Mouse (Mus musculus): Measurements from ENCODE around the gene Flna. TPM values are rescaled to one million over a fixed set of nuclear protein-coding genes. Genes with fewer than 3 reads are reported as not detected.
"Not testable (repeated sequence)": the region's sequence is repeated elsewhere in the genome, so short reads cannot be mapped to it uniquely, and the experiment has no call there.

Gene Flna
- total RNA-seq, 1 experiment from 2014 or later, result 138 TPM

DNA sequence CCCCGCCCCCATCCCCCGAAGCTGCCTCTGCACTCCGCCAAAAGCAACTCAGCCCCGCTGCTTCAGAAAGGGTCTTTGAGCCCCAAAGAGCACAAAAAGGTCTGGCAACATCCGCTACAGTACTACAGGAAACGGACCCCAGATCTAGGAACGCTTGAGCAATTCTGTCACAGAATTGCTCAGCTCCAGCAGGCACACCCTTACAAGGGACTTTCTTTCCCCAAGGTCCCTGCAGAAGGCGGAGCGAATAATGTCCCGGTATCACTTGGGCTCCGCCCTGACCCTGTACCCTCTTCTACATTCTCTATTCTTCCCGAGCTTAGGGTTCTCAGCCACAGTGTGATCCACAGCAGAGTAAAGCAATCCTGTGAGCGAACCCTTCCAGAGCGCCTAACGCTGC lies 2.9 kb downstream of the Flna start:
- DNase-seq, result no peak

DNA sequence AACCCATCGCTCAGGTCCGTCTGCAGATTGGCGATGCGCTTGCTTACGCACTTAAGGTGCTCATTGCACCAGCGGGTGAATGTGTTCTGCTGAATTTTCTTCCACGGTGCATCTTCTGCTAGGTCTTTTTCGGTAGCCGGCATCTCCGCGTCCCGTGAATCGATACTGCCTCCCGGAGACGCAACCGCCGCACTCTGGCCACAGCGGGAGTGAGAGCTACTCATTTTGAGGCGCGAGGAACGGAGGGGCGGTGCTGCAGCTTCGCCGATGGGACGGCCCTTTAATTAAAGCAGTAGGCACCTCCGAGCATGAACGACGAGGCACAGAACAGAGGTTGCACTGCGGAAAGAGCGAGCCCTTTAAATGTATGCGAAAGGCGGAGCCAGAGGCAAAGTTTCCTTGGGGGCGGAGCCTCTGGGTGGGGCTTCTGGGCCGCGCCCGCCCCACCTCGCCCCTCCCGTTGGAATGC lies 3.4 kb downstream of the Flna start:
- peak; percentile 90 for DNase-seq

DNA sequence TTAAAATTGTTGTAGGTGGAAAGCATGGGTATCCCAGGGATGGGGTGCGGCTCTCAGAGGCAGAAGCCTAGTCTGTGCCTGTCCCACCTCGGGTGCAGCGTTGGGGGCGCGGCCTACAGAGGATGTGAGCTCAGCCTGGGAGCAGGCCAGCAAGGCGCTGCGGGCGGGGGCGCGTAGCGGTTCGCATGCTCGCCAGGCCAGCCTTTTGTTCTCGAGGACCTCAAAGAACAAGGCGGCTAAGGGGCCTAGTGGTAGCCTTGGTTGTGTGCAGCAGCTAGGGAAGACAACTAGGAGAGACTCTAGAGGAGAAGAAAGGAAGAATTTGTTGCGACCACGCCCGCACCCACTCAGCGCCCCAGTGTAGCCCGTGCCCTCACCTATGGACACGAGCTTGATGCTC lies 3.9 kb downstream of the Flna start:
- DNase-seq, result peak; percentile 83

DNA sequence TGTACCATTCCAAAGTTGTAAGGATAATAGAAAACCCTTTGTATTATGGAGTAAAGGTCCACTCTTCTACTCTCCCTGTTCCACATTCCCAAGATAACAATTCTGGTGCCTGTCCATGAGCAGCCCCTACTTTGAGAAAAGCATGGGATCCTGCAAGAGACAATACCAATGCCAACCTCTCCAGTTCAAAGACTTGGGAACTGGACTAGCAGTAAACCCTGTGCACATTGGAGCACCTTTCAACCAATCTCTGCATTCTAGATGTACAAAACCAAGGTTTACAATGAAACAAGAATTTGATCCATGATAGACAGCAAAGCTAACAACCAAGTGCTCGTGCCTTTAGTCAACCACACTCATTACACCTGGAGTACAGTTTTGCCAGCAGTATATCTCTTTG lies 4.5 kb downstream of the Flna start:
- DNase-seq, result no peak

DNA sequence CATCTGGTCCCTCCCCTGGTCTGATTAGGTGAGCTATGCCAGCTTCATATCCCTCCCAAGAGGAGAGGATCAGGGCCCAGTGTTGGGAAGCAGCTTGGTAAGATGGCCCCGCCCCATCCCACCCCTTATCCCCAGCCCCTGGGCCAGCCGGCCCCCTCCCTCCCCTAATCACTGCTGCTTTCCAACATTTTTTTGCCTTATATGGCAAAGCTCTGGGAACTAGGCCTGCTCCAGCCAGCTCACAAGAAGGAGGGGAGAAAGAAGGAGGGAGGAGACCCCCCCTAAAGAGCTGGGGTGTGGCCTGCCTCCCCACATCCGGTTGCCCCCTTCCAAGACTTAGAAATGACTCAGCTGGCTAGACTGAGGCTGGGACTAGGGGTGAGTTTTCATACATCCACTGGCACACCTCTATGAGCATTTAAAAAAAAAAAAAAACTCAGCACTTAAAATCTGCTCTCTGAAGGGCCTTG lies 5.0 kb downstream of the Flna start:
- peak; percentile 22 for DNase-seq

DNA sequence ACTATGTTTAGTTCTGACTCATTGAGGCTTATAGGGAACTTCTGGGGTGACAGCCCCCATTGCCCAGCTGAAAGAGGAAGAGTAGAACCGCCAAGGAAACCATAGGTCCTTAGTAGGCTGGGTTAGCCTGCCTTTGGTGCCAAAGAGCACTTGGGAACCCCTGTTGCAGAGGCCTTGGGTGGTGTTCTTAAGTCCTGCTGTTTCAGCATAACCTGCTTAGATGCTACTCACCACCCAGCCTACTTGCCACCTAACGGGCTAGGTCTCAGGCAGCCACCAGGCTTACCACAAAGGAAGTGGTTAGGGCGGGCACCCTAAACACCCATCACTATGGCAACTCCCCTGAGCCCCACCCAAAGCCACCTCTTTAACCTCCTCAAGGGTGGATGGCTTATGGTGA lies 5.8 kb downstream of the Flna start:
- peak; percentile 43 for DNase-seq

DNA sequence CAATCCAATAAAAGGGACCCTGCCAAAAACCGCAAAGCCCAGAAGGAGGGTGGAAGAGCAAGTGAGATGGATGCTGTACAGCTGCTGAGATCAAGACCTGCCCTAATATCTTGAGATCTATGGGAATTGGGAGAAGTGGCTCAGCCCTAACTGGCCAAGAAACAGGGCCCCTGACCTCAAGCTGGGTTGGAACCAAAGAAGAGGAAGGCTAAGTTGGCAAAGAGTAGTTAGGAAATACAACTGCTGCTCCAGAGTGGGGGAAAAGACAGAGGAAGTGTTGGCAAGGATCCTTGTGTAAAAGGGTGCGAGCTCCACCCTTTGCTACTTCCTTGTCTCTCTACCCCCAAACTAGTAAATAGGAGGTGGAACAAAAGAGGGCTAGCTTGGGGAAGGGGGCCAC lies 6.2 kb downstream of the Flna start:
- DNase-seq, result no peak

DNA sequence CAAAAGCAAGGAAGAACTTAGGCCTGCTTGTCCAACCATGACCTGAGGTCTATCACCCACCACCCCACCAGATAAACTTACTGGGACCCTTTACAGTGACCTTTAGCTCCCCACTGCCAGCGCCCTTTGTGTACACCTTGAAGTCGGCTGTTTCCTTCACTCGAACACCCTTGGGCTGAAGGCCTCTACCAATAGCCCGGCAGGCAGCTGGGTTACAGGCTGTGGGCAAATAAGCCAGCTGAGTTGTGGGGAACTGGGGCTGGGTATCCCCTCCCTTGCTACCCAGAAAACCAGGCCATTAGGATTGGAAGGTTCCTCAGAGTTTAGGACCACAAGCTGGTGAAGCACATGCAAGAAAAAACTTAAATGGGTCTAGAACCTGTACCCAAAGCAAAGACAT lies 9.3 kb downstream of the Flna start:
- no peak for DNase-seq

DNA sequence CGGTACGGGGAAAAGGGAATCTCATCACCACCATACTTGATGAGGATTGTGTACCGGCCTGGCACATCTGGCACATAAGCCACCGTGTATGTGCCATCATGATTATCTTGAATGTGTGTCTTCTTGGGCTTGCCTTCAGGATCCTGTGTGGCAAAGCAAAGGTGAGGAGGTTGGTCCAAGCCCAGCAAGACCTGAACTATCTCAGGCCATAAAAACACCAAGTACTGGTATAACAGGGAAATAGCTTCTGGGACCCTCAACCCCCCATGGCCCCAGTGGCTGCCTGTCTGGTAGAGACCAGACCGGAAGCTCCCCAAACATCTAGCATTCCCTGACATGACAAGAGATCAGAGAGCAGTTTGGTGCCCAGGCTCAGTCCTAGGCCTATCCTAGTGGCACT lies 16.4 kb downstream of the Flna start:
- no peak for DNase-seq

DNA sequence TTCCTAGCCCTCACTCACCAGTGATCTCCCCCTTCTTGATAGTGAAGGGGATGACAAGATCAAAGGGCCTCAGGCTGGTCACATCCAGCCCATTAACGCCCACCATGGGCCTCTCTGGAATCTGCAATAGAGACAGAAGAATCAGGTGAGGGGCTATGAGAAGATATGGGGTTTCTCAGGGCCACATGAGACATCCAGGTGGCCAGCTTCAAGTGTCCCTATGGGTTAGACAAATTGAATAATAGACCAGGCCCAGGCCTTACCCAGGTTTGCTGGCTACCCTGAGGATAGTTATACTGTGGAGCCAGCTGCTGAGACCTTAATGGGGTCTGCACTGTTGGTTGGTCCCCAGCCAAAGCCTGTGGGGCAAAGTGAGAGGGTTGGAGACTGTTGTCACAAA lies 19.6 kb downstream of the Flna start:
- no peak for DNase-seq

DNA sequence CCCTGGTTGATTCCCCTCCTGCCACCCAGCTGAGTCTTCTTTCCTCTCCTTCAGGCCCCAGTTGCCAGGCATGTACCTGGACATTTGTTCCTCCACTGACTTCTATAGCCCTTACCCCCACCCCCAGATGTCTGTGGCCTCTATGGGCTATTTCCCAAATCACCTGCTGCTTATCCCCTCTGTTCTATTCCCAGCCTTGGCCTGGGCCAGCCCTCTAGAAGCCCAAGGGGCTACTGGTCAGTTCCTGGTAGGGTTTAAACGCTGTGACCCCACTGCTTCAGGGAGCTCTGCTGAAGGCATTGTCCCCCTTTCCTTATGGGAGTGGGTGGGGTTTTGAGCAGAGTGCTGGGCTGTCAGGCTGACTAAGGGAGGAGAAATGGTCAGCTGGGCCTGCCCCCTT lies 29.5 kb downstream of the Flna start:
- DNase-seq, result not testable (repeated sequence)

DNA sequence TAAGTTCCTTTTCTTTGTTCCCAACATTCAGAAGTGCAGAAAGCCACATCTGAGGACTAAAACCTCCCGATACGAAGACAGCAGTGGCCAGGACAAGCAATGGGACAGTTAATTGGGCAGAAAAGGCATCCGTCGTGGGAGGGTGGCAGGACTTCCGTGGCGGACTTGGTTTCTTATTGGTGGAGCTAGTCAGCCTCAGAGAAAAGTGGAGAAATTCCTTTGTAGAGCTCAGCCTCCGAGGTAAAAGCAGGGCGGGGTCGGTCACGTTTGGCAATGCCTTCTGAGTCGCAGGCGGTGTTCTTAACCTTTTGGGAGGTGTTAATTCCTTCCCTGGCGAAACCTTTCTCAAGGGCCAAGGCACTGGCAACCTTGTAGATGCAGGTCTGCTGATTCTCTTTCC lies 30.2 kb downstream of the Flna start:
- DNase-seq, result no peak

DNA sequence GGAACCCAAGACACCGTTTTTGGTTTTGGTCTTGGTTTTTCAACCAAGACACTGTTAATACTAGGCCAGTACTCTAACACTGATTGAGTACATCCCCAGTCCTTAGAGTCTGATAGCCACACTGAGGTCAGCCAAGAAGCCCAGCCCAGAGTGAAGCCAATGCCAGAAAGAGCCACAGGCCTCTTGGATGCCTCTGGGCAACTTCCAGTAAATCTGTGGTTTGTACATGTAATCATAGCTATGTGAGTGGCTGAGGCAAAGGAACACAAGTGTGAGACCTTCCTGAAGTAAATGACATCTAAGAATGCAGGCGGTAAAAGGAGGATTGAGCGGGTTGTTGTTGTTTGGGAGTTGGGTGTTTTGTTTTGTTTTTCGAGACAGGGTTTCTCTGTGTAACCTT lies 31.1 kb downstream of the Flna start:
- no peak for DNase-seq

DNA sequence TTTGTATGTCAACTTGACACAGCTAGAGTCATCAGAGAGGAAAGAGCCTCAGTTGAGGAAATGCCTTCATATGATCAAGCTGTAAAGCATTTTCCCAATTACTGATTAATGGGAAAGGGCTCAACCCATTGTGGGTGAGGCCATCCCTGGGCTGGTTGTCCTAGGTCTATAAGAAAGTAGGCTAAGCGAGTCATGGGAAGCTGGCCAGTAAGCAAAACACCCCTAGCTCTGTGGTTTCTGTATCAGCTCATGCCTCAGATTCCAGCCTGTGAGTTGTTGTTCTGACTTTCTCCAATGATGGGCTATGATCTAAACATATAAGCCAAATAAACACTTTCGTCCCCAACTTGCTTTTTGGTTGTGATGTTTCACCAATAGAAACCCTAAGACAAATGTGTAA lies 46.1 kb downstream of the Flna start:
- DNase-seq, result no peak

DNA sequence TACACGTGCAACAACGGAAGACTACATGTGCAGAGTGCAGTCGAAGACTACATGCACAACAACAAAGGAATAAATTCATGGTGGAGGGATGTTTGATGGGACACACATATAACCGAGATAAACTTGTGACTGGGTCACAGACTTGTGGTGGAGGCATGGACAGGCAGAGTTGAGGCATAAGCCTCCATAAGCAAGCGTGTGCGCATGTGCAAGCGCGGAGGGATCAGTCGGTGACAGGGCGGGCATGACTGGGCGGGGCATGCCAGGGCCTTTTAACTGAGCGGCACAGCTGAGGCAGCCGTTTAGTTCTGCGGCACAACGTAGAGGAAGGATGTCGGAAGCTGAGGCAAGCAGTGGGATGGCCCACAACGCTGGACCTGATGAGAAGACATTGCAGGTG lies 72.7 kb downstream of the Flna start, which contains the start of gene Tktl1:
Tktl1 (plus strand) TSS at position 301 of the 400 bp plus-strand sequence.
- no peak for DNase-seq

Small RNAs within 50 kb of the gene (microRNA-seq; reads per million reads assigned to microRNA genes)
- 0 to 0.43 reads per million in 2 experiments for gene Mir7091

Other genes starting within 250 kb of the Flna start
- 101 and 105 TPM in 2 replicates for gene Irak1, start 225.9 kb downstream of the Flna start, total RNA-seq (2021)
- gene Opn1mw, start 122.4 kb downstream of the Flna start, total RNA-seq (2021), result not detected in 2 replicates
- gene Mecp2, start 114.5 kb downstream of the Flna start, total RNA-seq (2021), result 31.6 and 36.4 TPM in 2 replicates
- not detected in 2 replicates for gene Tex28, start 82.0 kb downstream of the Flna start, total RNA-seq (2021)
- not detected in 2 replicates for gene Tktl1, start 72.6 kb downstream of the Flna start, total RNA-seq (2021)
- gene Emd, start 4.9 kb upstream of the Flna start, total RNA-seq (2021), result 56.8 and 67.7 TPM in 2 replicates
- 289 and 296 TPM in 2 replicates for gene Rpl10, start 21.0 kb upstream of the Flna start, total RNA-seq (2021)
- 61.6 and 72.0 TPM in 2 replicates for gene Taz, start 32.1 kb upstream of the Flna start, total RNA-seq (2021)
- 9.0 and 12.7 TPM in 2 replicates for gene Dnase1l1, start 32.5 kb upstream of the Flna start, total RNA-seq (2021)
- 150 and 155 TPM in 2 replicates for gene Atp6ap1, start 47.3 kb upstream of the Flna start, total RNA-seq (2021)
- gene Gdi1, start 55.2 kb upstream of the Flna start, total RNA-seq (2021), result 150 and 180 TPM in 2 replicates
- gene Fam50a, start 63.2 kb upstream of the Flna start, total RNA-seq (2021), result 53.1 and 56.0 TPM in 2 replicates
- 7.7 and 9.0 TPM in 2 replicates for gene Plxna3, start 79.2 kb upstream of the Flna start, total RNA-seq (2021)
- 54.2 and 55.1 TPM in 2 replicates for gene Lage3, start 103.8 kb upstream of the Flna start, total RNA-seq (2021)
- 49.6 and 51.5 TPM in 2 replicates for gene Ubl4a, start 123.4 kb upstream of the Flna start, total RNA-seq (2021)
- 18.9 and 21.5 TPM in 2 replicates for gene Slc10a3, start 123.5 kb upstream of the Flna start, total RNA-seq (2021)
- gene Fam3a, start 143.5 kb upstream of the Flna start, total RNA-seq (2021), result 26.6 and 29.7 TPM in 2 replicates
- gene Ikbkg, start 143.5 kb upstream of the Flna start, total RNA-seq (2021), result 56.3 and 56.5 TPM in 2 replicates
- 105 and 114 TPM in 2 replicates for gene G6pdx, start 179.4 kb upstream of the Flna start, total RNA-seq (2021)
- gene Gm6880, start 231.6 kb upstream of the Flna start, total RNA-seq (2021), result not detected in 2 replicates